Mouse (Mus musculus): ENCODE data around the gene Cyp2d26.

DNA sequence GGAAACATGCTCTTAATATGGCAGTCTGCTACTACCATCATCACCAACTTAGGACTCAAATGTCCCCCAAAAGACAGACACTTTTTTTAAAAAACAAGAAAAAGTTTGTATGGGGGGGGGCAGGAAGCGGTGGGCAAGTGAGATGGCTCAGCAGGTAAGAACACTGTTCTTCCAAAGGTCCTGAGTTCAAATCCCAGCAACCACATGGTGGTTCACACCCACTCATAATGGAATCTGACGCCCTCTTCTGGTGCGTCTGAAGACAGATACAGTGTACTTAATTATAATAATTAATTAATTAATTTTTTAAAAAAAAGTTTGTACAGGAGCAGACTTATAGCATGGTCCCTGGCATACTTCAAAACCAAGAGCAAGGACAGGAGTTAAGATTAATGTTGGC, 45.1 kb upstream of the Cyp2d26 start:
- no peak for TF ChIP-seq POLR2A (IDR thresholded peaks at IDR 0.05; ENCODE audit: insufficient read depth, low read depth, low read length)
- no peak for TF ChIP-seq CTCF (IDR thresholded peaks at IDR 0.05; ENCODE audit: insufficient read depth, low read depth, low read length)
